Mouse (Mus musculus) cortical plate, adult 2 months (tissue): ENCODE data around the gene Eif2ak1. TPM values are rescaled to one million over a fixed set of nuclear protein-coding genes. Genes with fewer than 3 reads are reported as not detected.

Experiments used
- H3K27ac ChIP-seq: fragments of 200-500 bp; 2 replicates; pipeline ENCODE4 v1.5.1; 2012; ENCODE audit warnings: low read length, control low read depth, inconsistent platforms; ENCODE audit not compliant: insufficient read depth
- H3K4me1 ChIP-seq: fragments of 200-500 bp; 2 replicates; pipeline ENCODE4 v1.6.1; 2011; ENCODE audit warnings: low read length; ENCODE audit not compliant: control insufficient read depth, insufficient read depth
- H3K4me3 ChIP-seq: fragments of 200-500 bp; 2 replicates; pipeline ENCODE4 v1.5.1; 2011; ENCODE audit warnings: mild to moderate bottlenecking, low read length, control low read depth; ENCODE audit not compliant: insufficient read depth
- CTCF ChIP-seq: fragments of 200-500 bp; IDR thresholded peaks from 2 replicates; pipeline ENCODE4 v1.5.1; 2011; ENCODE audit warnings: mild to moderate bottlenecking, control low read depth, low read length; ENCODE audit not compliant: insufficient read depth; ENCODE audit errors: extremely low read depth
- POLR2A ChIP-seq: fragments of 200-500 bp; IDR thresholded peaks from 2 replicates; pipeline ENCODE4 v1.6.1; 2011; ENCODE audit warnings: mild to moderate bottlenecking, low read length, control low read depth; ENCODE audit not compliant: insufficient read depth; ENCODE audit errors: extremely low read depth
- polyA plus RNA-seq: library from polyadenylated mRNA; depleted of rRNA; stranded (reverse); fragments of >200 nt; gene quantifications from 2 replicates; pipeline ENCODE4 v1.2.3, GENCODE M21; 2012; rRNA removed

Gene Eif2ak1
- polyA plus RNA-seq, 1 experiment, result 36.2 TPM

DNA sequence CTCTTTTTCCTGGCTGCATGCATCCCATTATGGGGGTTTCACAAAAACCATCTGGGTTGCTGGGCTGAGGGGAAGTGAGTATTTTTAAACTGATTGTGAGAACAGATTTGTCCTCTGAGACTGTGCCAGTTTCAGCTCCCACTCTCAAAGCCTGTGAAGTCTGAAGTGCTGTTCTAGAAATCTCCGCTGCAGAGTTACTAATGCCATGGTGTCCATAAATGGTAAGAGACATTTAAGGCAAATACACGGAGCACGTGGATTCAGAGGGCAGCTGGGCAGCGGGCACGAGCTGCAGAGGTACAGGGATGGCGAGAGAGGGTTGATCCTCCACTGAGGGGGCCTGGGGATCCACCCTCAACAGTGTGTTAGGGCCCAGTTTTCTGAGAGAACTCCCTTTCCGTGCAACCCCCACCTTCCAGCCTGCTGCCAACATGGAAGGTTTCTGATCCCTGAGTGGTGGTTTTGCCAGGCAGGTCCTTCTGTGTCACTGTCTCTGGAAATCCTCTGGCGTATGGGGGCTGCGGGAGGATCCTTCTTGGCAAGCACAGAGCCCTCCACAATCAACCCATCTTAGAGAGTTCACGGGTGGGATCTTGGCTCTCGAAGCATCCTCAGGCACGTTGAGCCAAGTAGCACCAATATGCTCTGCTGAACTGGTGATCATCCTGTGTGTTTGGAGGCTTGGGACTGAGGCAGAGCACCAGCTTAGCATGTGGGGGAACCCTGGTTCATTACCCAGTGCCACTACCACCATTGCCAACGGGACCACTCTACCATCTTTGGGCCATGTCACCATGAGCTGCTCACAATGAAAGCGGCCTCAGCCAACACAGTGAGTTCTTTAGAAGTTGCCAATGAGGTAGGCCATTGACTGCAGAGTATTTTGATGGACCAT lies 125.9 kb downstream of the Eif2ak1 start:
- Histone ChIP-seq H3K27ac (peak overlapping the region; percentile 49; the same call in 1 of the 2 replicates), H3K4me3 (no peak overlapping the region), H3K4me1 (peaks cover 3% of the 10 kb centered on the region; the same call in 1 of the 2 replicates)
- TF ChIP-seq CTCF (no peak), POLR2A (no peak)

DNA sequence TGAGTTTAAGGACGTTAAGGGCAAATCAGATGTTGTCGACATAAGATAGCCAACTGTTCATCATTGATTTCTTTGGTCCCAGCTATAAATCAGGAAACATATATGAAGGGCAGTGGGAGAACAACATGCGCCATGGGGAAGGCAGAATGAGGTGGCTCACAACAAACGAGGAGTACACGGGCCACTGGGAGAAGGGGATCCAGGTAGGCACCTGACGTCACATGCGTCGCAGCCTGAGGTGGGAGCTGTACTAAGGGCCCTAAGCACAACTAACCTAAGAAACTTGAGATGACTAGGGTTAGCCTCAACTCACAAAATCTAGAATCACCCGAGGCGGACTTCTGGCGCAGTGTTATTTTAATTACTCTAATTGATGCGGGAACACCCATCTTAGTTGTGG lies 130.8 kb downstream of the Eif2ak1 start:
- Histone ChIP-seq H3K27ac (no peak overlapping the region), H3K4me3 (no peak overlapping the region), H3K4me1 (0 out of 2 replicates have a peak, but pooled peaks cover 1% of the 10 kb centered on the region)
- TF ChIP-seq POLR2A, result no peak
- TF ChIP-seq CTCF, result no peak

DNA sequence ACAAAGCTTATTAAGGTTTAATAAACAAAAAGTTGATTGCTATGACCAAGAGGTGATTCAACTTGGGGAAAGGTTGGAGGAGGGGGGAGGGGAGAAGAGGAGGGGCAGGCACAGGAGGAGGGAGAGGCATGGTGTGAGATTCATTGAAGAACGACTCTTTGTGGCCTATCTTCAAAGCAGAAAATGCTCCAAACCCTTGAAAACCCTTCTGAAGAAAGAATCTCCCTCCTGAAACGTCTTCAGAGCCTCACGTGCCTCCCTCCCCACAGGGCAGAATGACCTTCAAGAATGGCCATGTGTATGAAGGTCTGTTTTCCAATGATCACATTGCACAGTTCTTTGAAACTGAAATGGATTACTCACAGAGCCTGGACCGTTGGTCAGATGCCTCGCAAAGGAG lies 132.4 kb downstream of the Eif2ak1 start:
- H3K4me3 ChIP-seq, result no peak overlapping the region
- no peaks in the 10 kb centered on the region for H3K4me1 ChIP-seq
- no peak overlapping the region for H3K27ac ChIP-seq
- no peak for TF ChIP-seq POLR2A
- no peak for TF ChIP-seq CTCF

Other genes with a start within 250 kb of the Eif2ak1 start
- gene Cyth3, start 195.3 kb upstream of the Eif2ak1 start, polyA plus RNA-seq, result 33.9 and 35.4 TPM in 2 replicates
- 10.9 and 12.4 TPM in 2 replicates for gene Usp42, start 85.5 kb upstream of the Eif2ak1 start, polyA plus RNA-seq
- gene Ankrd61, start 79.9 kb downstream of the Eif2ak1 start, polyA plus RNA-seq, result 0.21 and 0.31 TPM in 2 replicates
- 56.0 and 58.3 TPM in 2 replicates for gene Aimp2, start 92.1 kb downstream of the Eif2ak1 start, polyA plus RNA-seq
- gene Pms2, start 92.2 kb downstream of the Eif2ak1 start, polyA plus RNA-seq, result 14.9 and 18.2 TPM in 2 replicates
- 3.1 and 4.2 TPM in 2 replicates for gene Gm42421, start 110.4 kb downstream of the Eif2ak1 start, polyA plus RNA-seq
- gene Rsph10b, start 115.2 kb downstream of the Eif2ak1 start, polyA plus RNA-seq, result 15.2 TPM in 2 replicates
- gene Ccz1, start 197.1 kb downstream of the Eif2ak1 start, polyA plus RNA-seq, result 36.2 and 37.4 TPM in 2 replicates
- gene Ocm, start 208.9 kb downstream of the Eif2ak1 start, polyA plus RNA-seq, result 1.8 TPM in 2 replicates